Mouse (Mus musculus): ENCODE measurements around the gene Cxcl9.

Cxcl9 gene

DNA sequence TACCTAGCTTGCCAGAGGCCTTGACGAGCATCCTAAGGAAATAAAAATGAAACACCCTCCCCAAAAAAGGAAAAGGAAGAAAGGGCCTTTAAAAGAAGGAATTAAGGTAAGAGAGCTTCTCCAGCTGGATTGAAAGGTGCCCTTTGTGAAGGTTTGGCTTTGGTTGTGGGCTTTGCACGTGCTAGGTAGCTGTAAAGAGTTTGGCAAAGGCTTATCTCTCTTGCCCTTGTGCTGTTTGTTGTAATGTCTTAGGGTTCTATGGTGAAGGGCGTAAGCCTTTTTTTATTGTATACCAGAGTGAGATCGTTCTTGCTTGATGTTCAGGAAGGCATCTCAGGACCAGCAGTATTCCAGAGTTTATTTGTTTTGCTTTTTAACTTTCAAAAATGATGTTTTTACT is 12.7 kb upstream of the Cxcl9 start:
- DNase-seq (ENCODE audit: low read depth, low spot score) = no peak

DNA sequence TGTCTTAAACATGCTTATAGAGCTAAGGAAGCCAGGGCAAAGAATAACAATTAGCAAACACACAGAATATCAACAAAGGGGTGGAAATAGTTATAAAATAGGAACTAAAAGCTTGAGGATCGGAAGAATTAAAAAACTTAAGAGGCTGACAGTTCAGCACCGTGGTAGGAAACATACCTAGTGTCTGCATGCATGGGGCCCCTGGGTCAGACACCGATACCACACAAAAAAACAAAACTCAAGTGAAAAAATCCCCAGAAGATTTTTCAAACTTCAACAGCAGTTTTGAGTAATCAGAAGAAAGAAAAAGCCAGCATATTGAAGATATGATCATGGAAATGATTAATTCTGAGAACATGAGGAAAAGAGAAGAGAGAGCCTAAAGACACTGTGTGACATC is 8.9 kb upstream of the Cxcl9 start:
- no peak for DNase-seq (ENCODE audit: low read depth, low spot score)

DNA sequence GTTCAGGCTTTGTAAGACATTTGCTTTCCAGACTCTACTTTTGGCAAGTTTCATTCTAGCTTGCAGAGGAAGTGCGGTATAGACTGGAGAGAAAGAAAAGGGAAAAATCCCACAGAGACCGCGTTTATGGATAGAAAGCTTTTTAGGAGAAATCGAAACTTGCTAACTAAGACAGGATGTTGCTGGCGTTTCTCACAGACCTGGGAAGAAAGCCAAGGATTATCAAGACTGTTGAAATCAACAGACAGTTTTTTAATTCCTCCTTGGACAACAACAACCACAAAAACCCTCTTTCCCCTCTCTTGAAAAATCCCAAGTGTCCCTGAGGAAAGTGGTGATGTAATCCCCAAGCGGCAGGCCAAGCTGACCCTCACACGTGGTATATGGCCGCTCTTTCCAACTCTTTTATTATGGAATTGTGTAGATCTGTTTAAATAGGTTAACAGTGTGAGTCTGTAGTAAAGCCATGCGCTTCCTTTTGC is 4.5 kb upstream of the Cxcl9 start:
- no peak for DNase-seq (ENCODE audit: low read depth, low spot score)

DNA sequence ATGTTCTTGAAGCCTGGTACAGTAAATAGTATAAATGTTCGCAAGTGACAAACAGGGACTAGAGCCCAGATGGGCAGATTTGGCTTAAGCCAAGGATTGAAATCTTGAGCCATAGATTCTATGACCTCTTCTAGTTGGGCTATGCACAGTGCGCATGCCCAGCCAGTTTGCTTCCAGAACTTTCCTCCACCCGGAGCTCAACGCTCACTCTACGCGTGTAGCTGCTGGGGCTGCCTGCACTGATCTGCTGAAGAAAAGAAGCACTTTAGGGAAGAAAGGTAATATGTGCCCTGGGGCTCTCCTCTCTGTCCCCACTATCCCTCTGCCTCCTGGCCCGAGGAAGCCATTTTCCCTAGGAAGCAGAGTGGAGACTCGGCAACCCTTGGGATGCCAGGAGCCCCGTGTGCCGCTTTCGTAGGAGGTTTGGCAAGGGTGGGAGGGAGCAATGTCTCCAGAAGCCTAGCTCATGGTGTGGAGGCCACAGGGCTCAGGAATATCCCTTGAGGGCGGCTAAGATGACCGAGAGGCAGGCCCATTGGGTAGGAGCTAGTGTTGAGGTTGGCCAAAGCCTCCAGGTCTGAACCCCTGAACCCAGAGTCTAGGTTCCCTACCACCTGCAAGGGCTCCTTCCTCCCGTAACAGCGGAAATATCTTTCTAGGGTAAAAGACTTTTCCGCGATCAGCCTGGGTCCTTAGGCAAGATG is 3.9 kb upstream of the Cxcl9 start, which contains the start of gene Art3:
Gene Art3, plus strand, starts transcription at position 193 of the 704 bp plus-strand sequence.
- DNase-seq (ENCODE audit: low read depth, low spot score) = no peak

DNA sequence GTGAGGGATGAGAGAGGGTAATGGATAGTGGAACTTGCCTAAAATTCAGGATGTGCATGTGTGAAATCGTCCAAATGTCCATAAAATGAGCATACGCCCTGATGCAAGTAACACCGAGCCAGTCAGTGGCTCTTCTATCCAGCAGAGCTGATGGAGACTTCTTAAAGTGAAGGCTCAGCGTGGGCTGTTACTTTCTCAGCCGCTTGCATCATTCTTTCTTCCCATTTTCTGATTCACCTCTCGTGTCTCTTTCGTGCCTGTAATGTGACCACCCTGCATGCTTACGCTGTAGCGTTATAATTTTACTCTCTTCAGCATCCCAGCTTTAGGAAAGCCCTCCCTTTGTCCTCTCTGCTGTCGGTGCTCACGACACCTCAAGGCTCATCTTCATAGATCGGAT is 3.2 kb upstream of the Cxcl9 start:
- no peak for DNase-seq (ENCODE audit: low read depth, low spot score)

DNA sequence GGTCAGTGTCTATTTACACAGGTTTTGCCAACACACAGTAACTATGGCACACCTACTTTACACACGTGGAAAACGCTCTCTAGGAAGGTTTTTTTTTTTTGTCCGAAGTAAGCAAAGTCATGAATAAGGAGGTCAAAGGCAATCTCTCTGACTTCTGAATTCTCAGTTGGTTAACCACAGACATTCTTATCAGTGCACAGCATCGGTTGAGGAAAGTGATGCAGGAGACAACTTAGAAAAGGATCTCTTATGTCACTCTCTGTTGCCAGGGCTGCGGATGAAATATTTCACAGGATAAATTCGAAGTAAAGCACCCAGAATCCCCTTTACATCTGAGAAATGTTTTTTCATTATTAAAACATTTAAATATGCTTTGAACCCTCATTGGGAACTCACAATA is 512 bp downstream of the Cxcl9 start:
- no peak for DNase-seq (ENCODE audit: low read depth, low spot score)

DNA sequence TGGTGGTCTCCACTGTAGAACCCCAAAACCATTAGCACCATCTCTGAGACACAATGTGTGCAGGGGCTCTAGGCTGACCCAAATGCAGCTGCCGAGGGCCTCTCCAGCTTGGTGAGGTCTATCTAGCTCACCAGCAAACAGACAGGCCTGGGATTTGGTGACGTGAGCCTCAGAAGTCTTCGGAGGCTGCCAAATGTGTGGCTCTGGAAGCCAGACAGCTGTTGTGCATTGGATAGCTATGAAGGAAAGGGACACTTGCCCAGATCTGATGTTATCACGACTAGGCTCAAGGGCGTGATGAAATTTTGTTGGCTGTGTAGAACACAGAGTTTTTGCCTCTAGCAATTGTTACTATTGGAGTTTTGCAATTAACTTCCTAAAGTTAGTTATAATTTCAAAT is 4.6 kb downstream of the Cxcl9 start:
- no peak for DNase-seq (ENCODE audit: low read depth, low spot score)

DNA sequence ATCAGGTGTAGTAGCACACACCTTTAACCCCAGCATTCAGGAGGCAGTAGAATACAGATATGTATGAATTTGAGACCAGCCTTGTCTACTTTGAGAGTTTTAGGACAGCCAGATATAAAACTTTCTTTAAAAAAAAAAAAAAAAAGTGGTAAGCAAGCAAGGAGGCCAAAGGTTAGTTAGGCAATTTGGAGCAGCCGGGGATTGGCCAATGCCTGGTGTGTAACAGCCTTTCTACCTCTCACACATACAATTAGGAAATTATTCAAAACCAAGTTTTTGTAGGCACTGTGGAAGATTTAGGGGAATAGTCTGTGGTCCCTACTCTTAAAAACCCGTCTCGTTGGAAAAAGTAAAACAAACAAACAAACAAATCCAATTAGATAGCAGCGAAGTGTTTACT is 5.3 kb downstream of the Cxcl9 start:
- DNase-seq (ENCODE audit: low read depth, low spot score) = no peak

DNA sequence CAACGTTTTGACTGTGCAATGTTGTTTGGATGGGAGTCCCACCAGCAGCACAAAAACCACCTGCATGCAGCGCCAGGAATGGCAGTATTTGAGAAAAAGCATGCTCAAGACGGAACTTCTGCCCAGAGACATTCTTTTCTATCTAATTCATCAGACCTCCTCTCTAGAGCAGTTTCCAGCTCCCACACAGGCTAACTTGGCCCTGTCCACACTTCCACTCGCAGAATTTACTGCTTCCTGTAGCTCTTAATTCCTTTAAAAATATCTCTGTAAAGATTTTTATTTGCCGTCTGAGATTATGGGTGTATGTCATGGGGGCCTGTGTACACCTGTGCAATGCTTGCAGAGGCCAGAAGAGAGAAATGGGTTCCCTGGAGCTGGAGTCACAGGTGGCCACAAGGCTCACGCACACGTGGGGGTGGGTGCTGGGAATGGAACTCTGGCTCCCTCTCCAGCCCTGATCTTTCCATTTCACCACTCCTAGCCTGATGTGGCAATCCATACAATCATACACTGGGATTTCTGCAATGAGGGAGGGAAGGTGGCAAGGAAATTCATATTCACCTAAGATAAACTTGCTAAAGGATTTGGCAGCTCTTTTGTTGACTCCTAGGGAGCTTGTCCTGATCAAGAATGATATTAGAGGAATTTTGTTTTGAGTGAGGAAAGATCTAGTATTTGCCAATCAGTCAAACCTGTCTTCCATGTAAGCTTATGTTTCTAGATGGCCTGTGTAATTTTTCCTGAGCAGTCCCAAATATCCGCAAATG is 6.1 kb downstream of the Cxcl9 start:
- DNase-seq (ENCODE audit: low read depth, low spot score) = no peak

DNA sequence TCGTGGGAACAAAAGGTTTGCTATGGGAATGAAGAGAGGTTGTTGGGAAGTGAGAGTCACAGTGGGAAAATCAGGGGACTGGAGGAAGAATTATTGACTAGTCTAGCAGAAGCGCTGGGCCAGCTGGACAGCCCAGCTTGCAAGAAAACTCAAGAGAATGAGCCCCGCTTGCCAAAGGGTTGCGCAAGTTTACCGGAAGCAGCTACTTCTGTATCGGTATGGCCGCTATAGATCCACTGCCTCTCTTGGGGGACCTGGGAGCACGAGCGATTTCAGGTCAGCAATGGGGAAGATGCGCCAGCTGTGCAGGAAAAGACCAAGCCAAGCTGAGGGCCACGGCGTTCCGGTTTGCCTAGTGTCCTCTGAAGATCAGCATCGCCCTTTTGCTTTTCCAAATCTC is 9.3 kb downstream of the Cxcl9 start:
- no peak for DNase-seq (ENCODE audit: low read depth, low spot score)

DNA sequence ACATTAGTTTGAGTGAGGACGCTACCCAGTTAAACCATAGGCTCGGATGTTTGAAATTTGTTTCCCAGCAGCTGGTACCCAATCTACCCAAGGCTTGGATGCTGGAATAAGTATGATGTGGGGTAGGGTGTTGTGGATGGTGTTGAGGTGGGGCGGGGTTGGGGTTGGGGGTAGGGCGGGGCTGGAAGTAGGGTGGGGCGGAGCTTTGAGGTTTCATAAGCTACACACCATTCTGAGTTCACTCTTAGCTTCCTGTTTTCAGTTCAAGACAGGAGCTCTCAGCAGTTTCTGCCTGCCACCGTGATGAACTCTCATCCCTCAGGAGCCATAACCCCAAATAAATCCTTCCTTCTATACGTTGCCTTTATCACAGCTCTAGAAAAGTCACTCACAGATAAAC is 9.8 kb downstream of the Cxcl9 start:
- peak; percentile 39 for DNase-seq (ENCODE audit: low read depth, low spot score)

DNA sequence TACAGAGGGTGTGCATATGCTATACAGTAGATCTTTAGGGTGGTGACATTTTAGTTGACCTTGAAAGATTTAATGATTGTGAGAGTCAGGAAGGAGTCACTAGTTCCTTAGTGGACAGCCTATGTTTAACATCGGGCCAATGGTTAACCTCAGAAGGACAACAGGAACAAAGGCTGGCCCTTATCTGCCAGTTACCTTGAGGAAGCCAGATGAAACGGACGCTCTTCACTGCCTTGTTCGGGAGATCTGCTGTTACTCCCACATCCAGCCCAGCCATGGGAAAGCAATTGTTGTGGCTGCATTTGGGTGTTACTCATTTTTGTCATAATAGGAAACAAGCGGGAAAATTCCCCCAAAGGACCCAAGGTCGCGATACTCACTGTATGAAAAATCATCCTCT is 14.1 kb downstream of the Cxcl9 start:
- no peak for DNase-seq (ENCODE audit: low read depth, low spot score)

DNA sequence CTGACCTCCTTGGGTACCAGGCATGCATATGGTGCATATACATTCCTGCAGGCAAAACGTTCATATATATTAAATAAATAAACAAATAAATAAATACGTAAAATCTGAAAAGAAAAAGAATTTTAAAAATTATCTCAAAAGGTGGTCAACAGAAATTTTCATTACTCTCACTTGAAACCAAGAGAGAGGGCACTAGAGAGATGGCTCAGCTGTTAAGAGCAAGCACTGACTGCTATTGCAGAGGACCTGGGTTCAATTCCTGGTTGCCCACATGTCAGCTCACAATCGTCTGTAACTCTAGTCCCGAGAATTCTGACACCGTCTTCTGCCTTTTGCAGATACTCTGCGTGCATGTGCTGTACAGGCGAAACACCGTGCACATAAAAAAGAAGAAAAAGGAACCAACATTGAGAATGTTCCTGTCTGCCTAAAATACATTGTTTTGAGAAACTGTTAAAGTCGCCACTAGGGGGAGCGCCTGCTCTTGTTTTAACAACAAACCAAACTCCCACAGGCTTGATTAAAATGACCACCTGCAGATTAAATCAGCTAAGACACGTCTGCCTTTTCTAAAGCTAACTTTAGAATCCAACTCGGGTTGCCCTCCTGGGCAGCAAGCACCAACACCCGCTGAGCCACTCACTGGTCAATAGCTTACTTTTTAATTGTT is 15.7 kb downstream of the Cxcl9 start:
- DNase-seq (ENCODE audit: low read depth, low spot score) = peak; percentile 89

DNA sequence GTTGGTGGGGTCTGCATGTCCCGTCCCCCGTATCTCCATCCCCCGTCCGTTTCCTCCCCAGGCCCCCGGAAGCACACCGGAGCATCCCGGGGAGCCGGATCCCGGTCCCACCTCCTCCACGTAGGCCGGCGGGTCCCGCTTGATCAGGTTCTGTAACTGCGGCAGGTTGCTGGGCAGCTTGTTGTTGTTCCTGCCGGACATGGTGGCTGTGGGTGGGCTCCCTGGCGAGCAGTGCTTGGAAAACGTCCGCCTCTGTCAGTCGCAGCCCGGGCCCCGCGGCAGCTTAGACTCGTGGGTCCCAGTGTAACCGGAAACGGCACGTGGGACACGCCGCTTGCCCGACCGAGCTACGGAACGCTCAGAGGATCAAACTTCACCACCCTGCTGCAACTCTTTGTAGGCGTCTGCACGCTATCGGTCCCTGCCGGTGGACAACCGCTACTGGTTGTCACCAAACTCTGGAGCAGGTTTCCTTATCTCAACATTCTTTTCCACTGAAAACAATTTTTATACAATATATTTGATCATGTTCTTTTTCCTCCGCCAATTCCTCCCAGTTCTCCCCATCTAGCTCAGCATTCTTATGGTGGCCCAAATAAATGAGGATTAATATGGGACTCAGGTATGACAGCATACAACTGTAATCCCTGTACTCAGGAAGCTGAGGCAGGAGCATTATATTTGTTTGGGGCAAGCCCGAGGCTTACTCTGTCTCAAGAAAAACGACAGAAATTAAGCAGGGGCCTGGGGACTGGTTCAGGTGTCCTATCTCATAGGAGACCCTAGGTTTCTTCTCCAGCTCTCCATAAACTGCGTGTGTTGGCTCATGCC is 18.0 kb downstream of the Cxcl9 start, which contains the start of gene Sdad1:
Gene Sdad1, minus strand, starts transcription at position 799 of the 831 bp plus-strand sequence.
- peak; percentile 95 for DNase-seq (ENCODE audit: low read depth, low spot score)

DNA sequence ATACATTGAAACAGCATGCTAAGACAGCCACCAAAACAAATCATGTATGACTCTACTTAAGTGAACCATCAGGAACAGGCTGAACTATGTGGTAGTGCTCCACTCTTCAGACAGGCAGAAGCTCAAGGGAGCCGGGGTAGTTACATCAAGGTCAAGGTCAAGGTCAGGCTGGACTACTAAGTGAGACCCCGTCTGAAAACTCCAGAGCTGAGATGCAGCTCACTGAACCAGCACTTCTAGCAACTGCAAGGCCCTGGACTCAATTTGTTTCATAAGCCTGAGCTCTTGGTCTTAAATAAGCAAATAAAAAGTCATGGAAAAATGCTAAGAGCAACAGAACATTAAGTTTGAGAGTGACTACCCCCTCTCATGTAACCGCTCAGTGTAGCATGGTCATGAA is 23.6 kb downstream of the Cxcl9 start:
- DNase-seq (ENCODE audit: low read depth, low spot score) = no peak

DNA sequence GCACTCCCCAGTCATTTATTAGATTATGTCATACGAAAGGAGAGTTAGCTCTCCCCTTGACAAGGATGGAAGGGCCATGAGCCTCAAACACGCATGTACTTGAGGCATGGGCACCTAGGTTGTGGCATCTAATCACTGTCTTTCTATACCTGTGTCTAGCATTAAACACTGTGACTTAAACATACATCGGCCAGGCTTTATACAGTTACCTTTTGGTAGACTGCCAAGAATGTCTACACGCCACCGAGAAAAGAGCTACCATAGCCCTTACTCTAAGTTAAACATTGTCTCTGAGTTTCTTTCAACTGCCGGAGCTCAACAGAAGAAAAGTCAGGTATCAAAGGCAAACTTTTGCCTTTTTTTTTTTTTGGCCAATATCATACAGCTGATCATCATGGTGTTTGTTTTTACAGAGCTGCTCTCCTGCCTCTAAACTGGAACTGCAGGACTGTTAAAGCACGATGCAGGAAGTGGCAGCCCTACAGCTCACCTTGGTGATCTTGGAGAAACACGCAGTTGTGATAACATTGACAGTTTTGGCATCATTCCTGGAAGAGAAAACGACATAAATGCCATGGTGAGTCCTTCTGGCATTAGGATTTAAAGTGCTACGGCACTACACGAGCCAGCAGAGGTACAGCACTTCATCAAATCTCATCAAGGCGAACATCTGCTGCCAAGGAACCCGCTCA is 25.6 kb downstream of the Cxcl9 start:
- DNase-seq (ENCODE audit: low read depth, low spot score) = no peak

DNA sequence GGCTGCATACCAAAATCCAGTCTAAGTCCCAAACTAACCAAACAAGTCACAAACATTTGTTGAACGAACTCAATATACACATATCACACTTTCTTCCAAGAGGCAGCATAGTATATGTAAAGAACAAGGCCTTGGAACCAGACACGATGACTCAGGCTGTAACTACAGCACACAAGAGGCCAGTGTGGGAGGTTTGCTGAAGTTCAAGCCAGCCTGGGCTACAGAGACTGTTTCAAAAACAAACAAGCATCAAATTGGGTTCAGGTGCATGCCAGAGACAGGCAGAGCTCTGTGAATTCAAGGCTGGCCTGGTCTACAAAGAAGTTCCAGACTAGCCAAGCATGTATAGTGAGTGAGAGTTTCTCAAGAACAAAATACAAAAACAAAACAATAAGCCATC is 33.4 kb downstream of the Cxcl9 start:
- DNase-seq (ENCODE audit: low read depth, low spot score) = no peak

DNA sequence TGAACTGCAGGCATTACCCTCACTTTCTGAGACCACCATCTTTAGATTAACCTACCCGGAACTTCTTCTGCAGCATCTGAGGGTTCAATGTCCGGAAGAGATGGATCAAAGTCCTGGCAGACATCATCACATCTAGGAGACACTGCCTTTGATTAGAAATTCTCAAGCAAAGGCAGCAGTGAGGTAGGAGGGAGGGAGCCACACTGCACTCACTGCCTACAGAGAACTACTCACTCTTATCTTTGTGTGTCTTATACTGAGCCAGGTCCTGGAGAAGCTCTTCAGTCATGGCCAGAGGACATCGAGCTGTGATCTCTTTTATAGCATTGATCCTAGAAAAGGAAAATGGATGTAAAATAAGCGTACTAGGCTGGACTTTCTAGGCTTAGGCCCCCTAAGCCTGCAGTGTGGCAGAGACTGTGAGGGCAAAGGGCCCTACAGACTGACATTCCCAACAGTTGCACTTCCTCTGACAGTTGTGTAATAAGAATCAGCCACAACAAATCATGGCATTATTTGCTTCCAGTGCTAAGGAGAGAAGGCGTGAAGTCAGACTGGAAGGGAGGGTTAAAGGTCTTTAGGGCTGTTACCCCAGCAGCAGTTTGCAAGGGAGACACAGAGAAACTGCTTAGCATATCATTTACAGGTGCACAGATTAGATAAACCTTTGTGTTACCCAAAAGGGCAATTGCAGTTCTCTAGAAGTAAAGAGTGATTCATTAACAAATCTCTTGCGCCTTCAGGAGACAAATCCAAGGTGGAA is 36.0 kb downstream of the Cxcl9 start:
- no peak for DNase-seq (ENCODE audit: low read depth, low spot score)

DNA sequence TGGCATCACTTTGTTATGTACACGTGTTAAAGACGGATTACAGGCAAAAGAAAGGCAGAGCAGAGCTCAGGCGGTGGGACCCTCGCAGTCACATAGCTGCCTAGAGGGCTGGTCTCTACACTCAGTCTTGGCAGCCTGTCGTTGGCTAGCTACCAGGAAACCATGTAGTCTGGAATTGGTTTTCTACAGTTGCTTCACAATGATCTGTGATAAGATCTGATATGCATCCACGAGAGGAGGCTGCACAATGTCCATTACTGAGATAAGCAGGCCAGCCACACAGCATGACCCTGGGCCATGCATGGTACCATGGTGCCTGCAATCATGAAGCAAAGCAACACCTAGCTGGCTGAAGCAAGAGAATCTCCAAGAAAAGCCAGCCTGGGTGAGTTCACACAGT is 40.0 kb downstream of the Cxcl9 start:
- DNase-seq (ENCODE audit: low read depth, low spot score) = no peak

DNA sequence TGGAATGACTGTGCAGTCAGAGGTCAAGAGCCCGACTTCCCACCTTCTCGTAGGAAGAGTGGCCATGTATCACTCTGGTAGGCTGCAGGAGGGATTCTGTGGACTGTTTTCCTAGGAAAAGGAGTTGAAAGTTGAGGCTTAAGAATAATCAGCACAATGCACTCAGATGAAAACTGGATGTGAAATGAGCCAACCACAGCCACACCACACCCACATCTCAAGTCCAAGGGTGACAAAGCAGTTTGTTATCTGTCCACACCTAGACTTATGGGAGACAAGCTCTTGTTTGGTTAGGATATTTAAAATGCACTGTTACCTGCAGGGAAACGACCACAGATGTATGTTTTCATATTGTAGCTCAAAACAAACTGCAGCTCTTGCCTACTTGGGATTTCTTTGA is 44.8 kb downstream of the Cxcl9 start:
- DNase-seq (ENCODE audit: low read depth, low spot score) = no peak

Data from A20 (cell line).